Mouse (Mus musculus): Measurements from ENCODE around the gene Camk2g. TPM values are rescaled to one million over a fixed set of nuclear protein-coding genes. Genes with fewer than 3 reads are reported as not detected.

Camk2g gene
- polyA plus RNA-seq, 1 experiment from 2014 or later, result 56.4 TPM

DNA sequence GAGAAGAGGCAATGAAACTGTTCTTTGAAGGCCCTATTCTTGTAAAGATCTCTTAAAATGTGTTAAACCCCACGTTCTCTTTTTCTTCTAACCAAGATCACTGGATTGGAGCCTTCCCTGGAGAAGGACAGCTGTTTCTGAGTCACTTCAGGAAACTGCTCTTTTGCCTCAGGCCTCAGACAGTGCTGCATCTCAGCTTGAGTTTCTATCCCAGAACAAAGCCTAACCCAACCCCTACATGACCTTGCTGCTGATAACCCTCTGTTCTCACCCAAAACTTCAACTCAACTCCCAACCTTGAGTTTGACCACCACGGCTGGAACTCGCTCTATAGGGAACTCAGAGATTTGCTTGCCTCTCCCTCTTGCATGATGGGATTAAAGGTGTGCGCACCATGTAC lies 15.5 kb upstream of the Camk2g start:
- DNase-seq (ENCODE audit: low spot score), result no peak

DNA sequence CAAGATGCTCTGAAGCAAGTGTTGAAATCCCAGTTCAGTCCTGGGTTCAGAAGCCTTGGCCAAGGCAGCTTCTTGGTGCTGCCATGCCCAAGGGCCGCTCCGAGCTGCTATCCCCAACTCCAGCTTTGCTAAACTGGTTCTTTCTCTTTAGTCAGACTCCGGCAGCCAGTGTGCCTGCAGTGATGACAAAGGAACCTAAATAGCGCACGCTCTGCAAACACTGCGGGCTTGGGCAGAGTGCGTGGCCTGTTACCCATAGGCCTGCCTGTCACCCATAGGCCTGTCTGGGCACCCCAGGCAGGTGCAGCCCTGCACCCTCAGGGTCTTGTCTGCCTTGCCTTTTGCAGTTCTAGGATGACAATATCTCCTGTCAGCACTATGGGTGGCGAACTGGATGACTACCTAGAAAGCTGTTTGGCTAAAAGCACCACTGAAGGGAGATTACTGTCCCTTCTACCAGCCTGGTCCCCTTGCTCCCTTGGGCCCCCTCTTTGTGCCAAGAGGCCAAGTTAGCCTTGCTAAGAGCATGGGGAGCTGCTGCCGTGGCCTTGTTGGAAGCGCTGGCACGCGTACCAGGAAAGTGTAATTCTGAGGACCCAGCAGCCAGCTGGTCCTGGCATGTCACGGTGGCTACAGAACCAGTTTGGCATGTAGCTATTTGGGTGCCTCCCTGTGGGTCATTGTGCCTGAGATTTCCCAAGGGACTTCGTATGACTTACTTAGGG lies 12.4 kb upstream of the Camk2g start:
- no peak for DNase-seq (ENCODE audit: low spot score)

- no peak for DNase-seq (ENCODE audit: low spot score)
Measured at GRCm38 (mm10) chr14:20804964-20805672, 11.2 kb upstream of the Camk2g start.

DNA sequence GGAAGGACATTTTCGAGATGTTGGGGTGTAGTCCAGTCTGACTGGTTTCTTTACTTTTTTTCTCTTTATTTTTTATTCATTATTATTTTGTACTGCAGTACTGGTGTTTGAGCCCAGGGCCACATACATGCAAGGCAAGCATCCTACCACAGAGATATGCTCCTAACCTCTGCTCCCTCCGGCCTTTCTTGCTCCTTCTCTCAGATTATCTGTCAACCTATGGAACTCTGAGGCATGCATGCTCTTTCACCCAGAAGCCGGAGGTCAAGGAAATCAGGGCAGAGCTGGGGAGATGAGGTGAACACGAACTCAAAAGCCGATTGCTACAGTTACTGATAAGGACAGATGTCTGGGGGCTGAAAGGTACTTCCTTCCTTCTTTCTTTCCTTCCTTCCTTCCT lies 10.6 kb upstream of the Camk2g start:
- no peak for DNase-seq (ENCODE audit: low spot score)

- DNase-seq (ENCODE audit: low spot score), result peak; percentile 80
Measured at GRCm38 (mm10) chr14:20803606-20803938, 9.7 kb upstream of the Camk2g start.

DNA sequence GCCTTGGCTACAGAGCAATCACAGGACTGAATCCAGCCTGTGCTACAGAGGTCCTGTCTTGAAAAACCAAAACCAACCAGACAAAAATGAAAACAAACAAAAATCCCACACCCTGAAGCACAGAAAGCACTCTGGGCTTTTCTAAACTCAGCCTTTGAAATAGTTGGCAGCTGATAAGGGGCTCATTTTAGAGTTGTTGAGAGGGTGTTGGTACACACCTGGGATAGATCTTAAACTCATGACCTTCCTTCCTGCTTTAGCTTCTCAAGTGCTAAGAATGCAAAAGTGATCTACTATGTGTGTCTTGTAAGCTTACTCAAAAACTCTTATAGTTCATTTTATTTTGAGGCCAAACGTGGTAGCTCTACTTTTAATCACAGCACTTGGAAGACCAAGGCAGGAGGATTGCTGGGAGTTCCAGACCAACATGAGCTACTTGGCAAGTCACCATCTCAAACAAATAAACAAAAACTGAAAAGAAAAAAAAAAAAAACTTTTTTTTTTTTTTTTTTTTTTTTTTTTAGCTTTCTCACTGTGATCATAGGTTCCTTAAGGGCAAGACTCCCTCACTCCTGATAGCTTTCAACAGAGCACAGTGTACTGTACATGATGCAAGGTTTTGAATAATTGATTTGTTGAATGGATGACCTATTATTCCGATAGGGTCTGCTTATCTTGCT lies 9.2 kb upstream of the Camk2g start:
- DNase-seq (ENCODE audit: low spot score), result no peak

GRCm38 (mm10) chr14:20798761-20799160 lies 4.9 kb upstream of the Camk2g start:
- peak; percentile 87 for DNase-seq (ENCODE audit: low spot score)

DNA sequence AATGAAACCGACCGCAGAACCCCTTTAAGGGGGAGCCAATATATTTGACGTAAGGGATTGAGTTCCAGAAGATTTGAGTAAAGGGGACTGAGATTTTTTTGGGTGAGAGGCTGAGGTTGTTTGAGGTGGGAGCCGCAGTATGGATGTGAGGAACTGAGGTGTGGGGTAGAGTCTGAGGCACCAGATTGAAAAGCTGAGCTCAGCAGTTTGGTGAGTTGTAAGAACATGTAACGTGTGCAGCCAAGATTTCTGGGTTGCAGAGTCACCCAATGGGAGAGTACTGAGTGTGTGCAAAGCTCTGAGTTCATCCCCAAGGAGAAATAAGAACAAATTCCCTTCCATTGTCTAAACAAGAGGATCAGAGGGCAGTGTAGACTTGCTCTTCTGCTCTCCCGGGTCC lies 4.4 kb upstream of the Camk2g start:
- no peak for DNase-seq (ENCODE audit: low spot score)

GRCm38 (mm10) chr14:20796643-20797042 lies 2.8 kb upstream of the Camk2g start:
- DNase-seq (ENCODE audit: low spot score), result no peak

DNA sequence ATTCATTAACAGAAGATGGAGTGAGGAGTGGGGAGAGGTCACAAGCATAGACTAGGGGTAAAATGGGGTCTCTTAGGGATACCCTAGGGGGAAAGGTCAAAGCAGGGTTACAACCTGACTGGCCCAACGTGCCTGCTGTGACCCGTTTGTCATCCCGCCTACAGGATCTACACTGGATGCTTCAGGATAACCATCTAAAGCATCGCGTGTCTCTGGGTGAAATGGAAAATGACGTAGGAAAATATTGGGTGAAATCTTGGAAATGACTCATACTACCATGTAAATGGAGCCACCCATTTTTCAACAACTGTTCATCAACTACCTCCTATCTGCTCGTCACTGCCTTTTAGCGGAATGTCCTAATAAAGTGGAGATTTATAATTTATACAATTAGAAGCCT lies 2.3 kb upstream of the Camk2g start:
- DNase-seq (ENCODE audit: low spot score), result no peak

GRCm38 (mm10) chr14:20795423-20796152 lies 1.7 kb upstream of the Camk2g start:
- peak; percentile 17 for DNase-seq (ENCODE audit: low spot score)

GRCm38 (mm10) chr14:20794589-20794988 lies 701 bp upstream of the Camk2g start:
- DNase-seq (ENCODE audit: low spot score), result no peak

DNA sequence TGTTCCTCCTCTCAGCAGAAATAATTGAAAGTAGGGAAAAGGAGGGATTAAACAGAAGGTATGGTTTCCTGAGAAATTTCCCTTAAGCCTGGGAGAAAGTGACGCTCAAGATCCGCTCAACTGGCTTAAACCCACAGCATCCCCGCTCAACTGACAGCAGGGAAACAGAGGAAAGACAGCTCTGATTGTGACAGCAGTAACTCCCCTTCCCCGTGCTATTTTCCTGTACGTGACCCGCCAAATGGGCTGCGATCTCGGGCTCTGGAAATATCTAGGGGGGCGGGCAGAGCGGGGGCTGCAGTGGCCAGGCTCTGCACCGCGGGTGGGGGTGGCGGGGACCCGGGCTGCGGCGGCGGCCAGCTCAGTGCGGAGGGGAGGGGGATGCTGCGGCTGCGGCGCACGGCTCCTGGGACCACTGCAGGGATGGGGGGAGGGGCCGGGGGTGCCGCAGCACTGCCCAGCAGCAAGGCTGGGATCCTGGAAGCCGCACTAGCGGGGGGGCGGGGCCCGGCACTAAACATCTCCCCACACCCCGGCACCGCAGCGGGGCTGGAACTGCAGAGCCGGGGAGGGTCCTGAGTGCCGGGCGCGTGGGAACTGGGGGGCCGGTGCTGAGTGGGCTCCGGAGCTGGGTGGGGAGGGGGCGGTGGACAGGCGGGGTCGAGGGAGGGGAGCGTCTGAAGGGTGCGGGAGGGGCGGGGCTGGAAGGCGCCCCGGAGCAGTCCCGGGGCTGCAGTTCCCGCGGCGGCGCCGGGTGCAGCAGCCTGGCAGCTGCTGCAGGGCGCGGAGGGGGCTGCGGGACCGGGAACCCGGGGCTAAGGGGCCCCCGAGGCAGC lies 748 bp downstream of the Camk2g start:
- peak; percentile 38 for DNase-seq (ENCODE audit: low spot score)

GRCm38 (mm10) chr14:20792243-20792921 lies 1.5 kb downstream of the Camk2g start:
- DNase-seq (ENCODE audit: low spot score), result peak; percentile 39

DNA sequence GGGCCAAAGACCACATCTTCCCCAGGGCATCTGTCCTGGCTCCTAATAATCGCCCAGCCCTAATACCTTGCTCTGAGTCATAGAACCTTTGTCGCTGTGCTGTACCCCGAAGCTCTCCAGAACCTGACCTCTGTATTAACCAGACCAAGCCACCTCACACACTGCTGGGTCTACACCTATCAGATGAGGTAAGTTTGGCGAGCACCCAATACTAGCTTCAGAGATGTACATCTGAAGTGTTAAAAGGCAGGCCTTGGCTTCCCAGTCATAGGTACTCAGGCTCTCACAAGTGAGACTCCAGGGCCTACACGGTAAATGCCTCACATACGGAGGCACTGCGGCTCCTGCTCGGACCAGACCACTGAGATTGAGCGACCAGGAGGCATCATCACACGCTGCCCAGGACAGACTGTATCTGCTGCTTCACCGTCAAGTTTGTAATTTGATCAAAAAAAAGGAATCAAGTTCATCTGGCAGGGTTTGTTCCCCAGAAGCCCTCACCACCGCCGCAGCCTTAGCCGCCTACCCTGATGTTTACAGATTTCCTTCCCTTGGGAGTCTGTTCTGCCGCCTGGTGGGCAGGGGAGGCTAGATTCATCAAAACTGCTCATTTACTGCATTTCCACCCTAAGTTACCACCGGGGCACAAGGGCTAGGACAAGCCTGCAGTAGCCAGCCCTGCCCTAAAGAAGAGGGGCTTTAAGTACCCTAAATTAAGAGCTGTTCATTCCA lies 2.2 kb downstream of the Camk2g start:
- no peak for DNase-seq (ENCODE audit: low spot score)

DNA sequence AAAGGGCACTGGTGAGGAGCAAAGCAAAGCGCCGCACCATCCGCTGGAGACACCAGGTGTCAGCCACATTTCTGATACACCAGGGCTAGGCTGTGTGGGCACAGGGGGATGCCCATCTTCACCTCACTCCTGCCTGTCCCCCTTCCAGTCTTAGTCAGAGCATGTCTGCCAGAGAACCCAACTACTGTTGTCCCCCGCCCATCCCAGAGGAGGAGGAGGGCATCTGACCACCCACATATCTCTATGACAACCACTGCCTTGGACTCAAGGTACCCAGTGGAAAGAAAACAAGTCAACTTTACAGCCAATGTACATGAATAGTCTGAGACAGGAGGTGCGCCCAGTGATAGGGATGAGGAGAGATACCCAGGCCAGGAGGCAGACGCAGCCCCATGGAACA lies 2.9 kb downstream of the Camk2g start:
- DNase-seq (ENCODE audit: low spot score), result no peak

GRCm38 (mm10) chr14:20790445-20790844 lies 3.4 kb downstream of the Camk2g start:
- no peak for DNase-seq (ENCODE audit: low spot score)

GRCm38 (mm10) chr14:20789593-20789992 lies 4.3 kb downstream of the Camk2g start:
- no peak for DNase-seq (ENCODE audit: low spot score)

DNA sequence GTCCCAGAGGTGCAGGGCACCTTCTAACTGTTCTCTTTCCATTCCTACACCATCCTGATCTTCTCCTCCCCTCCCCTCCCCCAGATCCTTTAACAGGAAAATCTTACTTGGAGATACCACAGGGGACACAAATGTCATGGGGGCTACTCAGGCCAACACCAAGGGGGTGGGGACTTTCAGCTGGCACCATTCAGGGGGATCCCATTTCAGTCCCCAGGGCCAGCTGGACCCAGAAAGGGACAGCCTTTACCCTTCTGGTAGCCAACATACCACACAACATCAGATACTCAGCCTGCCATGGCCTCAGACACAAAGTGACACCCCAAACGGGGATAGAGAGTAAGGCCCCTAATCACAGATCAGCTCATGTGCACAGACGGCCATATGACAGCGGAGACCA lies 5.7 kb downstream of the Camk2g start:
- DNase-seq (ENCODE audit: low spot score), result no peak

- DNase-seq (ENCODE audit: low spot score), result no peak
Measured at GRCm38 (mm10) chr14:20786611-20787015, 7.3 kb downstream of the Camk2g start.

Data from thymus, postnatal 0 days (tissue).